Comparison of ENCODE assay signal across 14 mouse cellular contexts in the genomic region with DNA sequence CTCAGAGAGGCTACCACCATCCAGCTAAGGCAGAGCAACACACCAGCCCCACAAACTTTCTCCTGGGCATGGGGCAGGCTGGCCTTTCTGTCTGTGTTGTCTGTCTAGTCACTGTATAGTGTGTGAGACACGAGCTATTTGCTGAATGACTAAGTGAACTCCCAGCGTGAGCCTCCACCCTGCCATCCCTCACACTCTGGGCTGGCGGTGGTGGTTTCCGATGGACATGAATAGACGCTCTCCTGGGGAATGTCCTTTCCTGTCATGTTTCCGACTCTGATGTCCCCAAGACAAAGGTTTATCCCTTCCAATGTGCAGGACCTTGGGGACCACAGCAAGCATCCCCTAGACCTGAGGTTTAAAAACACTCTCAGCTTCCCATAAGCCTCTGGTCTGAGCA.
"Had no signal": no experiment of that assay in that cellular context is flagged by ENCODE, and none has a peak within 500 bp of the region (broad histone marks: within the 10 kb centered on the region; RNA-seq: fewer than 3 reads in every experiment).

No protein-coding gene starts in this region.

- H3K27ac ChIP-seq: limb, embryonic 13.5 days; liver, embryonic 14.5 days; midbrain, embryonic 10.5 days; neural tube, embryonic 13.5 days had no signal

- H3K4me3 ChIP-seq: limb, embryonic 13.5 days; midbrain, embryonic 10.5 days; neural tube, embryonic 13.5 days had no signal

- H3K9ac ChIP-seq: limb, embryonic 13.5 days; liver, embryonic 14.5 days; neural tube, embryonic 13.5 days had no signal

- H3K9me3 ChIP-seq: limb, embryonic 13.5 days; midbrain, embryonic 10.5 days; neural tube, embryonic 13.5 days had no signal

- DNase-seq: left cerebral cortex, postnatal 4 days; lung, adult 18-20 months; lung, postnatal 4 days; midbrain, embryonic 14.5 days; retina, postnatal 1 day; right cerebral cortex, postnatal 4 days; spleen, adult 18-20 months; thymus, adult 18-20 months; thymus, postnatal 25 days had no signal

- H3K36me3 ChIP-seq: limb, embryonic 13.5 days; midbrain, embryonic 10.5 days; neural tube, embryonic 13.5 days had no signal

- ATAC-seq: intestine, postnatal 0 days had no signal

- H3K4me2 ChIP-seq: limb, embryonic 13.5 days; neural tube, embryonic 13.5 days had no signal
